Mouse (Mus musculus) kidney, postnatal 25 days (tissue): ENCODE measurements around the gene Tspan18.

Experiments used
- DNase-seq, 2 experiments: peaks; one replicate each; pipeline ENCODE4 v3.0.0; 2021; ENCODE audit warnings: mixed read lengths in 2 of 2

Gene Tspan18

GRCm38 (mm10) chr2:93339373-93340106 is 5.2 kb upstream of the Tspan18 start:
- DNase-seq = peak in 1 of 2 experiments; percentile 19

DNA sequence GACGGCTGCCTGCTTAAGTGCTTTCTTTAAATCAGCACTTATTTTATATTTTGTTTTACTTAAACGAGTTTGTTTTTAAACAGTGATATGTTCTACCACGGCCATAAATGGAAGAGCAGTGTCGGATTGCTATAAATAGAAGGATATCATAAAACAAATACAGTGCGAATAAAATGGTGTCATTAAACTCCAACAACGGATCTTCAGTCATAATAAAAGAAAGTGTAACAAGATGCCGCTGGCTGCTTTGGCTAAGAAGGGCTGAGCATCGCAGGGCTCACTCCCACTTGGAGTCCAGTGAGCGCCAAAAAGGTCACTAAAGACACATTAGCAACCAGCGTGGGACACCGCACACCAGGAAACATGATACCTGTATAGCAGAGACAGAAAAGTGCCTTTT is 1.7 kb upstream of the Tspan18 start:
- no peak for DNase-seq

DNA sequence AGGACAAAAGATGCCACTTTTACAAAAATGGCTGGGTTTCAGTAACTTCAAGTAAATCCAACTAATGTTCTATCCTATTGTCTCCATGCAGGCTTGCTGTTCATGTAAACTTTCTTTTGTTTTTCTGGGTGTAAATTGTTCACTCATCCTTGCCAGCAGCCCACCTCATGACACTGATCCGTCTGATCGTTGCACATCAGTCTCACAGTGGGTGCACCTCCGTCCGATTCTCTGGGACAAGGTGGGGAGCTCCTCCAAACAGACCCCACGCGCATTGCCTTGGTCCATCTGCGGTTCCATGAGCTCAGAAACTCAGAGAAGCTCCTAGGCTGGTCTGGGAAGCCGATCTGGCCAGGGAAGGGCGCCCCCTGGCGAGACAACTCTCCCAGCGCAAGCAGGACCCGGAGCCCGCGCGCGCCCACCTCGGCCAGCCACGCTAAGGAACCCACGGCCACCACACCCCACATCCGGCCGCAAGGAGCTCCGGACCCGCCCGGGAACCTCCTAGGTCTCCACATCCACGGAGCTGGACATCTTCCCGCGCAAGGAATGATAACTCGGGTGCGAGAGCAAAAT is 976 bp downstream of the Tspan18 start:
- DNase-seq = peak; percentile 87 to 89

DNA sequence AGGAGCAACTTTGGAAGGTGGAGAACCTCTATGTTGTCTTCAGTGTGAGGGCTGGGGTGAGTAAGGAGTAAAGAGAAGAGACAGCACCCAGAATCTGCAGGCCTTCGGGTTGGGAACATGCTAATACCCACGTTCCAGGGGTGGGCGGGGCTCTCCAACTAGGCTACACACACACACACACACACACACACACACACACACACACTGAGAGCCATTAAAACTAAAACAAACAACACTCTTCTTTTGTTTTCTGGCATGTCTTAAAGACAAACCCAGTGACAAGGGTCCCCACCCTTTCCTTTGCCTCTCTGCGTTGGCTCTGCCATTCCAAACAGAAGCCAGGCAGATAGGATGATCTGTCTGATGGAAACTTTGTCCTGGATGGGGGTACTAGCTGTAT is 2.0 kb downstream of the Tspan18 start:
- peak; percentile 76 to 78 for DNase-seq

DNA sequence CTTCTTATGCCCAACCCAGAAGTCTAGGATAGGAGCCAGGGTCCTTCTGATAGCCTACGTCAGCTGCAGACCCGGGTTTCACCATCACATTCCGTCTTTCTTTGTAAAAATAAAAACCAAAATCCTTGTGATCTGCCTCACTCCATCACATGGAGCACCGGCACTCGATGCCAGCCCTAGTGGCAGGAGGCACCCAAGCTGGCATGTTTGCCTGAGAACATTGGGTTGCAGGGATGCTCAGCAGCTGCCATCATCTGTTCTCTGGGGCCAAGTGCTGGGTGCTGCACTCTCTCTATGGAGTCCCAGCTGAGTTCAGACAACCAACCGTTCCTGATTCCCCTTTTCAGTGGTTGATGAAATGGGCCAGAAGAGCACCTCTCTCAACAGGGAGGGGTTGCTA is 3.2 kb downstream of the Tspan18 start:
- DNase-seq = no peak

DNA sequence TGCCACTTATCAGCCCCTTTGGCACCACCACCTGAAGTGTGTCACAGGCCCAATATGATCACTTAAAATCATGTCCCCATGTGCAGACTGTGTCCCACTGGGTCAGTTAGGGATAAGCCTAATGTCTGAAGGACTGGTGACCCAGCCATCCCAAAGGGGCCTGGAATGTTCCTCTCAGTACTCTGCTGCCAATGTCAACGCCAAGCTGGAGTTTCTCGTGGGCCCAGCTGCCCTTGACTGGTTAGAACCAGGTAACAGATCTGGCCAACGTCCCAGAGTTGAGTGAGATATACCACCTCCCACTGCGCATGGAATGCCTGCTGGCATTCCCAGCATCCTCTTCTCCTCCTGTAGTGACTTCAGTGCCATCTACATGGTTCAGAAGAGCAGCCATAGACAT is 5.2 kb downstream of the Tspan18 start:
- peak; percentile 76 to 90 for DNase-seq

DNA sequence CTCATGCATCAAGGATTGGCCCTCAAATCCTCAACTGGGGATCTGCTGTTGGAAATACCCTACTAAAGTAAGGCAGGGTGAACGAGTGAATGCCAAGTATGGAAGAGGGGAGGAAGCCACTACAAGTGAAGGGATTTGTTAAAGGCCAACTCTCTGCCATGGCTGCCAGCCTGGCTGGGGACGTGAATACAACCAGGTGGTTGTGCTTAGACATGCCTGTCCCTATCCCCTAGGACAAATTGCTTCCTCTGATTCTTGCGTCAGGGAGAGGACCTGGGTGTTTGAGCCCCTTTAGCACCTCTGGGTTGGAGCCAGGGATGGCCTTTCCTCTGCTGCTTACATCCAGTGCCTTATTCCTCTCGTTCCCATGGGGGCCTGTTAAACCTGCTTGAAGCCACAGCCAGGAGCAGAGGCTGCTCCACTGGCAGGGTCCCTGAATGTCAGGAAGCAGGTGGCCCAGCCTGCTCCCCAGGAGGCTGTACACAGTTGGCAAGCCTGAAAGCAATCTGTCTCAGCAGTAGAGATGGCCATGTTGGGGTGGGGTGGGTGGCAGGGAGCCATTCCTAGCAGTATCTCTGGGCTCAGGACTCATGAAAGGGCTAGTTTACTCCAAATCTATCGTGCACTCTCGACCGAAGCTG is 6.3 kb downstream of the Tspan18 start:
- peak in 1 of 2 experiments; percentile 52 for DNase-seq

DNA sequence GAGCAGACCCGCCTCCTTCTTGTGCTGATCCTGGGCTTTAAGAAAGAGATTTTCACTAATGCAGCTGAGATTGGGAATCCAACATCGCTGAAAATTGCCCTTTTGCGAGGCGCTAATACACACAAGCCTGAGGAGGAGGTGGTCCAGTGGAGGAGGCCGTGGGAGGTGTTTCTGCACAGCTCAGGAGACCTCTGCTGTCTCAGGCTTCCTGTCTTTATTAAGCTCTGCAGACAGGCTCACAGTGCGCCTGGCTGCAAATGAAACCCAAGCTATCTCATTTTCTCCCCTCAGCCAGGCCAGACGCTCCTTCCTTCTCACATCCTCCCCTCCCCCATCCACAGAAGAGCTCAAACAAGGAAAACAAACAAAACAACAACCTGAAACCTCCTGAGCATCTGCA is 9.6 kb downstream of the Tspan18 start:
- no peak for DNase-seq

GRCm38 (mm10) chr2:93321946-93322345 is 12.4 kb downstream of the Tspan18 start:
- peak; percentile 35 to 67 for DNase-seq

DNA sequence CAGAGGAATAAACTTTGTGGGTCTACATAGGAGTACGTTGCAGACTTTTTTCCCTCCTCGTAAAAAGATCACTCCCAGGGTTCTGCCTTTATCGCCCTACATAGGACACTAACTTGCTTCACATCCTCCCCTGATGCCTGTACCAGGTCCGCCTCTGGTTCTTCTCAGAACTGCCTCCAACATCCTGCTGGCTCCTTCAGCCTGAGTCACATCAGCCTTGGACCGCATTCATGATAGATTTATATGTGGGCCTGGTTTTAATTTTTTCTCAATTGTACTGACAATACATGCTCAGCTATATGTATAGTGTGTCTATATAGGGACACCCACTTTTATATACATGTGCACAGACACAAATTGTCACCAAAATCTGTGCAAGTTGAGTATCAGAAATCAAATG is 14.0 kb downstream of the Tspan18 start:
- no peak for DNase-seq

GRCm38 (mm10) chr2:93319598-93319997 is 14.7 kb downstream of the Tspan18 start:
- DNase-seq = peak in 1 of 2 experiments; percentile 44

DNA sequence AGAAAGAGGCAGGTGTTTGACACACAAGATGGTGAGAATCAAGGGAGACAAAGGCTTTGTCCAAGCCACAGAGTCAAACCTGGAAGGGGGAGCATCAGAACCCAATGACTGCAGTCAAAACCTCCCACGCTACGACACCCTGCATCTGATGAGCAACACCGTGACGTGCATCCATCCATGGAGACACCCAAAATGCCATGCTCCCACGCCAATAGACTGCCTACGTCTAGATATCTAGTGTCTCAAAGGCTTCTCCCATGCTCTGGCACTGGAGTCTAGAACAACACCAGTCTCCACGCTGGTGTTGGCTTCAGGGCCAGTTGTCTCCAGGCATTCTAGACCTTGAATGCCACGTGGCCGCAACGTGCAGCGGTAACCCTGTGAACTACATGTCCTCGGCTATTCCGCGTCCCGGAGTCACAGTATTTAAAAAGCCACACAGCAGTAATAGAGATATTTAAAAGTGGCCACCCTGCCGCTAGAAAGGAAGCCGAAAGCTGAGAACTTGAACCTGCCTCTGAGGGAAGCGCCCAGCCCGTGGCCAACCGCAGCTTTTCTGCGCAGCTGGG is 15.4 kb downstream of the Tspan18 start:
- DNase-seq = no peak

GRCm38 (mm10) chr2:93313768-93314632 is 20.3 kb downstream of the Tspan18 start:
- DNase-seq = peak; percentile 46 to 75

GRCm38 (mm10) chr2:93312458-93312857 is 21.8 kb downstream of the Tspan18 start:
- DNase-seq = no peak

DNA sequence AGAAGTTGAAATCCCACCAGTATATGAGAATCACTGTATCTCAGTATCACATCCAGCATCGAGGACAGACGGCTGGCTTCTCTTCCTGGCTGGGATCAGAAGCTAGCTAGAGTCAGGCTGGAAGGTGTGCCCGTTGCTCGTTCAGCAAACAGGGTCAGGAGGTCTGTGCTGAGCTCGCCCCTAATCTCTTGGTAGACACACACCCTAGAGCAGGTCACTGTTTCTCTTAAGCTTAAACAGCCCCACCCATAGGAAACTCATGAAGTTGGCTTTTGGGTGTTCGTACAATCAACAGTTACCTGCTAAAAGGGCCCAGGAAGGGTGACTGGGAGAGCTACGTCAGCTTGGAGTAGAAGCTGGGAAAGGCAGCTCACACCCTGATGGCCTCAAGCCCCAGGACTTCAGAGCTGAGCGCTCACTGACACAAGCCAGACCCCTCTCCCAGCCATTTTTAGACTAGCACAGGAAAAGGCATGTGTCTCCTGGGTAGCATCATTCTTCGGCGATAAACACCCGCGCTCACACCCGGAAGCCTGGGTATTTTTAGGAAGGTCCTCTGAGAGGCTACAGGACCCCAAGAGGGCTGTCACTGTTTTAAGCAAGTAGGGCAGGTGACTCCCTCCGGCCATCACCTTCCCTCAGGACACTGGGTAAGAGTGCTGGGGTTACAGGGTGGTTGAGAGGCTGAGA is 24.4 kb downstream of the Tspan18 start:
- DNase-seq = no peak

GRCm38 (mm10) chr2:93306898-93307297 is 27.4 kb downstream of the Tspan18 start:
- DNase-seq = no peak

GRCm38 (mm10) chr2:93304273-93304634 is 30.1 kb downstream of the Tspan18 start:
- no peak for DNase-seq

- DNase-seq = peak; percentile 32 to 62
Observed at GRCm38 (mm10) chr2:93303585-93304272, 30.6 kb downstream of the Tspan18 start.

GRCm38 (mm10) chr2:93303260-93303584 is 31.1 kb downstream of the Tspan18 start:
- no peak for DNase-seq

GRCm38 (mm10) chr2:93297656-93298055 is 36.6 kb downstream of the Tspan18 start:
- DNase-seq = no peak

GRCm38 (mm10) chr2:93291186-93291926 is 42.9 kb downstream of the Tspan18 start:
- DNase-seq = no peak
